Mouse (Mus musculus) G1E (cell line): ENCODE data around the gene Strn3.

Experiments
- CTCF ChIP-seq: IDR thresholded peaks from 2 replicates; pipeline ENCODE4 v1.5.1; 2012; ENCODE audit warnings: low read depth, low read length, inconsistent platforms, mixed read lengths
- GATA1 ChIP-seq: IDR thresholded peaks from 2 replicates; pipeline ENCODE4 v1.6.1; 2012; ENCODE audit warnings: borderline replicate concordance, low read length, inconsistent platforms, mixed read lengths
- POLR2AphosphoS5 ChIP-seq: IDR thresholded peaks from 2 replicates; pipeline ENCODE4 v1.6.1; 2012; ENCODE audit warnings: low read depth, low read length, inconsistent platforms; ENCODE audit not compliant: insufficient replicate concordance
- TAL1 ChIP-seq: conservative IDR thresholded peaks from 2 replicates; pipeline ENCODE4 v1.6.1; 2012; ENCODE audit warnings: low read depth, low read length, inconsistent platforms, mixed read lengths

- TF ChIP-seq POLR2AphosphoS5, result no peak
- TF ChIP-seq CTCF, result no peak
- no peak for TF ChIP-seq TAL1
- no peak for TF ChIP-seq GATA1
Observed at GRCm38 (mm10) chr12:51589263-51589662, 102.4 kb downstream of the Strn3 start.
